Mouse (Mus musculus): Measurements from ENCODE around the gene Gan.

- TF ChIP-seq CTCF (IDR thresholded peaks at IDR 0.05; ENCODE audit: borderline replicate concordance, insufficient read depth, low read depth, low read length) (no peak), POLR2A (IDR thresholded peaks at IDR 0.05; ENCODE audit: borderline replicate concordance, insufficient read depth, low read length) (no peak)
These were observed 102.4 kb downstream of the Gan start for GRCm38 (mm10) chr8:117260234-117260929.
